Mouse (Mus musculus): Measurements from ENCODE around the gene F8. TPM values are rescaled to one million over a fixed set of nuclear protein-coding genes. Genes with fewer than 3 reads are reported as not detected.

The F8 gene
- 0.85 TPM for polyA plus RNA-seq (2014; fragmentation: Illumina TruSeq; extraction: RNeasy Lipid Tissue Mini Kit (QIAGEN cat#74804); ENCODE audit: low replicate concordance)

GRCm38 (mm10) chrX:75382195-75382771 lies at the start of gene F8, which contains the start of gene Fundc2:
Gene F8, minus strand, starts transcription at chrX:75382615.
Gene Fundc2, plus strand, starts transcription at chrX:75382399.

DNA sequence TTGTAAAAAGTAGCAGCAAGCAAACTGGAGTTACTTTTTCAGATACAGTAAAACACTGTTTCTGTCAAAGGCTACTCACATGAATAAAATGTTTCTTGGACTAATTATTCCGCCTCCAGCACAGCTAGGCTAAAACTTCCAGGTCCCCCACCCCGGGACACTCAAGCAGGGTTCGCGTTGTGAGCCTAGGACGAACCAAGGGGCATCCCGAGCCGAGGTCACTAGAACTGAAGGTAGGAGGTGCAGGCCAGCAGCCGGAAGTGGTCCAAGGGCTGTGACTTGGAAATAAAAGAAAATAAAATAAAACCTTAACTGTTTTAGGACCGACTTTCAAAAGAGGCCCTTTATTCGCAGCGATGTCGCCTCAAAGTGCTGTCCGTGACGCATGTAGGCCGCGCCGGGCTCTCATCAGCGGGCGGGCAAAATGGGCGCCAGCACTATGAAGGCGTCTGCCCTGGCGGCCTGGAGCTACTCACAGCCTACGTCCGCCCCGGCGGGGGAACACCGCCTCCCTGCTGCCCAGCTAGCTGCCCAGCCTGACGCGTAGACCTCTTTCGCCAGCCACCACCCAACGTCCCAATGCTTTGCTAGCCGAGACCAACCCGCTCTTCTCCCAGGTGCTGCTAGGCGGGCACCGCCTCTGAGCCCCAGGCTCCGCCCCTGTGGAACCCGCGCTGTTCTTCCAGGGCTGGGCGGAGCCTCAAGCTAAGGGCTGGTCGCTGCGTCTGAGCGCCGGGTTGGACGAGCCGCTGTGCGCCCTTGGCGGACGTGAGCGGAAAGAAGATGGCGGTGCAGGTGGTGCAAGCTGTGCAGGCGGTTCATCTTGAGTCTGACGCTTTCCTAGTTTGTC lies 33.7 kb upstream of the F8 start, which contains the start of the genes Cmc4, Mtcp1 and Brcc3:
Cmc4 (minus strand) TSS at position 649 of the 850 bp plus-strand sequence.
Mtcp1 (minus strand) TSS at position 653 of the 850 bp plus-strand sequence.
Brcc3 (plus strand) TSS at position 693 of the 850 bp plus-strand sequence.

DNA sequence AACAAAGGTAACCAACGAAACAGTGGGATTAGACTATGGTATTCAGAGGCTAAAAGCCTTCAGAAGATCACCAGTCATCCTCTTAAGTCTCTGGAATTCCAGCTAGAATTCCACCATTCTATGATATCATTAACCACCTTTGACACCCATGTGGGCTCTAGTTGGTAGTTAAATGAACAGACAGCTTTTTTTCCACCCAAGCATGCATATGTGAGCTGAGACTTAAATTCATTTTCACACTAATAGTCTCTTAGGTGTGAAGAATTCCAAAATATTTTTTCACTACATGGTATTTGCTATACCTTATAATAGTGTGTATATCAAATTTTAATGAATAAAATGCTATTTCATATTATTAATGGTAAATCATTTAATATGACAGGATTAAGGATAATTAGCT lies 218.7 kb downstream of the F8 start, which contains the start of gene Smim9:
Smim9 (minus strand) TSS at position 101 of the 400 bp plus-strand sequence.

DNA sequence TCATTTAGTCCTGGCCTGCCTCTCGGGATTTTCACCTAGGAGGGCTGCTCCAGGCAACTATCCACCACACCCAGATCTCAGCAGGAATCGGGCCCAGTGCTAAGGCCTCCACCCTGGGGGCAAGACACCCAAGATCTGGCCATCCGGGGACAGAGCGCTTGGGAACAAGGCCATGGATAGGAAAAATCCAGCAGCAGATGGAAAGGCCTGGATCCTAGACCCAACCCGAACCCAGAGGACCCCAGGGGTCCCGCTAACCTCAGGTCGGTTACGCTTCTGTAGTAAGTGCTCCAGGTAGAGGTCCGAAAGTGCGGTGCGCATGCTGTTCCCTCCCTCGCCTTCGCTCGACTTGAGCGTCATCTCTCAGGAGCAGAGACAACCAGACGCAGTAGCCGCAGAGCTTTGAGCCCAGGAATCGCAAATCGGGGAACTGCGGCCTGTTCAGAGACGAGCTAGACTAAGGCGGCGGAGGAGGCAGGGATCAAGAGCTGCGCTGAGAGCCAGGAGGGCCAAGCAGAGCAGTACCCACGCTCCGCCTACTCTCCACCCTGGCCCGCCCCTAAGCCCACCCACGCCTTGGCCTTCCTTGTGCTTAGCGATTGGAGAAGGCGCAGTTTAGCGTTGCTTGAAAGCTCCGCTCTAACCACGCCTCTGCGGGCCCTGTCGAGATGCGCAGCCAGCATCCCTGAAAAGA lies 251.8 kb downstream of the F8 start, which contains the start of gene Mpp1:
Mpp1 (minus strand) TSS at position 550 of the 694 bp plus-strand sequence.

Other genes with a start within 250 kb of the F8 start
- not detected for gene Smim9, start 218.8 kb downstream of the F8 start, polyA plus RNA-seq (2014; fragmentation: Illumina TruSeq; extraction: RNeasy Lipid Tissue Mini Kit (QIAGEN cat#74804); ENCODE audit: low replicate concordance)
- 41.5 TPM for gene Fundc2, start 216 bp downstream of the F8 start, polyA plus RNA-seq (2014; fragmentation: Illumina TruSeq; extraction: RNeasy Lipid Tissue Mini Kit (QIAGEN cat#74804); ENCODE audit: low replicate concordance)
- 54.4 TPM for gene Cmc4, start 34.0 kb upstream of the F8 start, polyA plus RNA-seq (2014; fragmentation: Illumina TruSeq; extraction: RNeasy Lipid Tissue Mini Kit (QIAGEN cat#74804); ENCODE audit: low replicate concordance)
- 29.9 TPM for gene Mtcp1, start 34.0 kb upstream of the F8 start, polyA plus RNA-seq (2014; fragmentation: Illumina TruSeq; extraction: RNeasy Lipid Tissue Mini Kit (QIAGEN cat#74804); ENCODE audit: low replicate concordance)
- 72.4 TPM for gene Brcc3, start 34.0 kb upstream of the F8 start, polyA plus RNA-seq (2014; fragmentation: Illumina TruSeq; extraction: RNeasy Lipid Tissue Mini Kit (QIAGEN cat#74804); ENCODE audit: low replicate concordance)
- gene Vbp1, start 131.7 kb upstream of the F8 start, polyA plus RNA-seq (2014; fragmentation: Illumina TruSeq; extraction: RNeasy Lipid Tissue Mini Kit (QIAGEN cat#74804); ENCODE audit: low replicate concordance), result 227 TPM
- 1.1 TPM for gene Rab39b, start 195.6 kb upstream of the F8 start, polyA plus RNA-seq (2014; fragmentation: Illumina TruSeq; extraction: RNeasy Lipid Tissue Mini Kit (QIAGEN cat#74804); ENCODE audit: low replicate concordance)

All from small intestine, adult 10 weeks (tissue).